ENCODE assay signal across 15 mouse cellular contexts in genomic region chr5:73103657-73104056, GRCm38 (mm10).
DNase-seq lines count a peak whose midpoint lies in the region; ATAC-seq and TF ChIP-seq lines count a peak whose summit lies in the region.
"Had no signal": no experiment of that assay in that cellular context is flagged by ENCODE, and none has a peak within 500 bp of the region (broad histone marks: within the 10 kb centered on the region; RNA-seq: fewer than 3 reads in every experiment).

No protein-coding gene starts in this region.

- peak; percentile 14 for DNase-seq in midbrain, embryonic 11.5 days (ENCODE audit: low spot score, missing footprints)
- no peak for DNase-seq in midbrain, postnatal 0 days (ENCODE audit: low spot score)
- no peak for DNase-seq in frontal cortex, adult 2 months (ENCODE audit: extremely low spot score in 1 of 2, low spot score in 1 of 2)
- DNase-seq in cerebellum, postnatal 36 days: no peak
- DNase-seq: cerebellum, postnatal 10 days; kidney, postnatal 10 days; layer of hippocampus, postnatal 36 days had no signal

- no peak overlapping the region for H3K27ac ChIP-seq in midbrain, embryonic 11.5 days (ENCODE audit: low read depth, low read length)
- no peak overlapping the region for H3K27ac ChIP-seq in midbrain, postnatal 0 days (ENCODE audit: low read depth, low read length)
- no peak overlapping the region for H3K27ac ChIP-seq in intestine, embryonic 16.5 days (ENCODE audit: low read length)
- H3K27ac ChIP-seq in kidney, embryonic 14.5 days (ENCODE audit: low read depth, low read length): no peak overlapping the region
- H3K27ac ChIP-seq: embryonic facial prominence, embryonic 13.5 days; heart, embryonic 15.5 days; hindbrain, postnatal 0 days; limb, embryonic 12.5 days had no signal

- TF ChIP-seq CTCF in midbrain, postnatal 0 days (IDR thresholded peaks at IDR 0.05): no peak

- no peaks in the 10 kb centered on the region for H3K27me3 ChIP-seq in midbrain, embryonic 11.5 days (ENCODE audit: control insufficient read depth, insufficient read depth, low read length)
- H3K27me3 ChIP-seq in midbrain, postnatal 0 days (ENCODE audit: insufficient read depth, low read length): no peaks in the 10 kb centered on the region
- H3K27me3 ChIP-seq in intestine, embryonic 16.5 days (replicated peaks; ENCODE audit: control insufficient read depth, insufficient read depth, low read length): no peaks in the 10 kb centered on the region
- no peaks in the 10 kb centered on the region for H3K27me3 ChIP-seq in myocyte (ENCODE audit: control insufficient read depth, insufficient read depth, insufficient read length)
- H3K27me3 ChIP-seq in kidney, embryonic 14.5 days (ENCODE audit: control insufficient read depth, insufficient read depth, low read length): no peaks in the 10 kb centered on the region
- H3K27me3 ChIP-seq: embryonic facial prominence, embryonic 13.5 days; heart, embryonic 15.5 days; limb, embryonic 12.5 days; megakaryocyte, embryonic 14.5 days had no signal

- no peak overlapping the region for H3K4me2 ChIP-seq in midbrain, embryonic 11.5 days
- no peak overlapping the region for H3K4me2 ChIP-seq in midbrain, postnatal 0 days (ENCODE audit: low read depth, low read length, poor library complexity, severe bottlenecking)
- H3K4me2 ChIP-seq in intestine, embryonic 16.5 days (ENCODE audit: low read depth, low read length): no peak overlapping the region
- no peak overlapping the region for H3K4me2 ChIP-seq in myocyte (ENCODE audit: low read depth)
- H3K4me2 ChIP-seq in kidney, embryonic 14.5 days (replicated peaks; ENCODE audit: low read depth, low read length): no peak overlapping the region
- H3K4me2 ChIP-seq: embryonic facial prominence, embryonic 13.5 days; heart, embryonic 15.5 days; limb, embryonic 12.5 days had no signal

- ATAC-seq in midbrain, embryonic 11.5 days (ENCODE audit: low FRiP score): no peak
- no peak for ATAC-seq in midbrain, postnatal 0 days (ENCODE audit: low FRiP score)
- ATAC-seq in intestine, embryonic 16.5 days: peak; percentile 82
- no peak for ATAC-seq in kidney, embryonic 14.5 days (ENCODE audit: low FRiP score, low TSS enrichment)
- ATAC-seq: hindbrain, postnatal 0 days had no signal

- peaks cover 7% of the 10 kb centered on the region for H3K36me3 ChIP-seq in midbrain, embryonic 11.5 days (ENCODE audit: control insufficient read depth, insufficient read depth, low read length)
- peaks cover 57% of the 10 kb centered on the region for H3K36me3 ChIP-seq in midbrain, postnatal 0 days (ENCODE audit: insufficient read depth, low read length)
- peaks cover 14% of the 10 kb centered on the region for H3K36me3 ChIP-seq in intestine, embryonic 16.5 days (ENCODE audit: control insufficient read depth, insufficient read depth, low read length)
- H3K36me3 ChIP-seq in myocyte (ENCODE audit: control insufficient read depth, insufficient read depth): peaks cover 15% of the 10 kb centered on the region
- H3K36me3 ChIP-seq in kidney, embryonic 14.5 days (ENCODE audit: control insufficient read depth, insufficient read depth, low read length): peaks cover 62% of the 10 kb centered on the region

- no peaks in the 10 kb centered on the region for H3K79me2 ChIP-seq in myocyte (ENCODE audit: control insufficient read depth, insufficient read depth)

- no peak overlapping the region for H3K4me3 ChIP-seq in midbrain, embryonic 11.5 days (ENCODE audit: low read depth, low read length)
- H3K4me3 ChIP-seq in midbrain, postnatal 0 days (ENCODE audit: low read depth, low read length): no peak overlapping the region
- no peak overlapping the region for H3K4me3 ChIP-seq in intestine, embryonic 16.5 days (ENCODE audit: low read length)
- no peak overlapping the region for H3K4me3 ChIP-seq in myocyte
- no peak overlapping the region for H3K4me3 ChIP-seq in kidney, embryonic 14.5 days (ENCODE audit: low read length)
- H3K4me3 ChIP-seq: embryonic facial prominence, embryonic 13.5 days; heart, embryonic 15.5 days; limb, embryonic 12.5 days; megakaryocyte, embryonic 14.5 days had no signal

- 92% methylated on average over 7 of the region's 7 CpGs for WGBS in midbrain, embryonic 11.5 days
- 92% methylated on average over 7 of the region's 7 CpGs for WGBS in midbrain, postnatal 0 days
- 72% methylated on average over 7 of the region's 7 CpGs for WGBS in intestine, embryonic 16.5 days
- WGBS in kidney, embryonic 14.5 days: 90% methylated on average over 7 of the region's 7 CpGs

- no peak for TF ChIP-seq POLR2A in myocyte (IDR thresholded peaks at IDR 0.05; ENCODE audit: insufficient read length, low read depth)

- no peaks in the 10 kb centered on the region for H3K9me3 ChIP-seq in midbrain, embryonic 11.5 days (ENCODE audit: control insufficient read depth, low read length)
- no peaks in the 10 kb centered on the region for H3K9me3 ChIP-seq in midbrain, postnatal 0 days (ENCODE audit: low read length)
- H3K9me3 ChIP-seq in intestine, embryonic 16.5 days (ENCODE audit: control insufficient read depth, low read length): no peaks in the 10 kb centered on the region
- H3K9me3 ChIP-seq in kidney, embryonic 14.5 days (ENCODE audit: control insufficient read depth, low read length): no peaks in the 10 kb centered on the region
- H3K9me3 ChIP-seq: embryonic facial prominence, embryonic 13.5 days; heart, embryonic 15.5 days; limb, embryonic 12.5 days; megakaryocyte, embryonic 14.5 days had no signal

- no peak overlapping the region for H3K9ac ChIP-seq in midbrain, embryonic 11.5 days (ENCODE audit: low read length)
- no peak overlapping the region for H3K9ac ChIP-seq in midbrain, postnatal 0 days (replicated peaks; ENCODE audit: low read length, poor library complexity, severe bottlenecking)
- no peak overlapping the region for H3K9ac ChIP-seq in intestine, embryonic 16.5 days (ENCODE audit: low read depth, low read length)
- H3K9ac ChIP-seq in kidney, embryonic 14.5 days (ENCODE audit: low read depth, low read length): no peak overlapping the region
- H3K9ac ChIP-seq: embryonic facial prominence, embryonic 13.5 days; heart, embryonic 15.5 days; limb, embryonic 12.5 days had no signal

- no peaks in the 10 kb centered on the region for H3K4me1 ChIP-seq in midbrain, embryonic 11.5 days (ENCODE audit: control insufficient read depth, insufficient read depth, low read length)
- H3K4me1 ChIP-seq in midbrain, postnatal 0 days (ENCODE audit: insufficient read depth, low read length): no peaks in the 10 kb centered on the region
- H3K4me1 ChIP-seq in intestine, embryonic 16.5 days (ENCODE audit: control insufficient read depth, insufficient read depth, low read length): no peaks in the 10 kb centered on the region
- H3K4me1 ChIP-seq in kidney, embryonic 14.5 days (ENCODE audit: control insufficient read depth, insufficient read depth, low read length): no peaks in the 10 kb centered on the region
- H3K4me1 ChIP-seq: heart, embryonic 15.5 days; megakaryocyte, embryonic 14.5 days had no signal

- H3ac ChIP-seq in myocyte (ENCODE audit: control insufficient read depth, insufficient read length): no peak overlapping the region

TF ChIP-seq in myocyte, 11 proteins besides CTCF, POLR2A, EP300 and RAD21:
- peak in 2 of 3 experiments; percentile 39 to 84 for TF ChIP-seq MYOG (IDR thresholded peaks at IDR 0.05; ENCODE audit: control insufficient read depth in 1 of 3, insufficient read depth in 1 of 3, insufficient read length in 2 of 3, low read depth in 2 of 3)
- peak in 2 of 3 experiments; percentile 27 to 80 for TF ChIP-seq MYOD1 (IDR thresholded peaks at IDR 0.05; ENCODE audit: control insufficient read depth in 1 of 3, insufficient read length in 2 of 3, low read depth in 2 of 3)
- TF ChIP-seq SRF (IDR thresholded peaks at IDR 0.05; ENCODE audit: control insufficient read depth, insufficient read length, low read depth): no peak
- TF ChIP-seq MAX (IDR thresholded peaks at IDR 0.05; ENCODE audit: low read depth): no peak
- no peak for TF ChIP-seq REST (IDR thresholded peaks at IDR 0.05; ENCODE audit: insufficient read depth, insufficient read length)
